Mouse (Mus musculus) forebrain, embryonic 14.5 days (tissue): ENCODE data around the gene Ablim1. TPM values are rescaled to one million over a fixed set of nuclear protein-coding genes. Genes with fewer than 3 reads are reported as not detected.

Source experiments
- ATAC-seq: fragments of 200-750 bp; cut with Nextera tagmentation; 2 replicates; pipeline ENCODE4 v1.8.0; 2017; ENCODE audit warnings: mild to moderate bottlenecking, moderate library complexity
- DNase-seq: peaks from one replicate; pipeline ENCODE4 v3.0.0-alpha.2; 2015; ENCODE audit warnings: low spot score
- H3K27ac ChIP-seq: fragments of 300-500 bp; sonication (generic); 2 replicates; pipeline ENCODE4 v1.5.1; 2014; ENCODE audit warnings: low read depth, mild to moderate bottlenecking, control low read depth, low read length, moderate library complexity
- H3K27me3 ChIP-seq: fragments of 300-500 bp; sonication (generic); replicated peaks from 2 replicates; pipeline ENCODE4 v1.6.1; 2014; ENCODE audit warnings: low read length, control low read depth, mixed read lengths; ENCODE audit not compliant: control insufficient read depth, insufficient read depth
- H3K36me3 ChIP-seq: fragments of 300-500 bp; sonication (generic); 2 replicates; pipeline ENCODE4 v1.6.1; 2014; ENCODE audit warnings: low read length, control low read depth; ENCODE audit not compliant: control insufficient read depth, insufficient read depth
- H3K4me1 ChIP-seq: fragments of 300-500 bp; sonication (generic); 2 replicates; pipeline ENCODE4 v1.6.1; 2014; ENCODE audit warnings: antibody characterized with exemption, low read length, control low read depth; ENCODE audit not compliant: control insufficient read depth, insufficient read depth
- H3K4me2 ChIP-seq: fragments of 300-500 bp; sonication (generic); 2 replicates; pipeline ENCODE4 v1.6.1; 2014; ENCODE audit warnings: mild to moderate bottlenecking, control low read depth, low read length
- H3K4me3 ChIP-seq: fragments of 300-500 bp; sonication (generic); 2 replicates; pipeline ENCODE4 v1.5.1; 2014; ENCODE audit warnings: low read depth, low read length, control low read depth
- H3K9ac ChIP-seq: fragments of 300-500 bp; sonication (generic); 2 replicates; pipeline ENCODE4 v1.6.1; 2014; ENCODE audit warnings: mild to moderate bottlenecking, low read length, control low read depth, moderate library complexity
- H3K9me3 ChIP-seq: fragments of 300-500 bp; sonication (generic); replicated peaks from 2 replicates; pipeline ENCODE4 v1.6.1; 2016; ENCODE audit warnings: low read length, control low read depth, mixed read lengths; ENCODE audit not compliant: control insufficient read depth
- WGBS: fragments of 180-500 bp; shearing (Covaris S2); extraction: QIAGEN DNeasy Blood & Tissue Kit; methylation state at CpG from one replicate; pipeline ENCODE4 v1.1.7; 2014; 5-methylcytosine and 5-hydroxymethylcytosine counted together
- polyA plus RNA-seq: library from polyadenylated mRNA; unstranded; fragments of >200 nt; fragmentation: Nextera tagmentation; extraction: Ambion mirVana; gene quantifications from 2 replicates; pipeline ENCODE4 v1.2.1, GENCODE M21; 2014

Ablim1 gene
- polyA plus RNA-seq, 1 experiment from 2014 or later: 24.0 TPM

- WGBS: 74% methylated on average over 5 of the region's 5 CpGs
- ATAC-seq: no peak
- H3K4me2 ChIP-seq: no peak overlapping the region
- no peak overlapping the region for H3K9ac ChIP-seq
- no peak overlapping the region for H3K4me3 ChIP-seq
- no peaks in the 10 kb centered on the region for H3K9me3 ChIP-seq
- no peaks in the 10 kb centered on the region for H3K27me3 ChIP-seq
- H3K4me1 ChIP-seq: peaks cover 13% of the 10 kb centered on the region
- H3K36me3 ChIP-seq: no peaks in the 10 kb centered on the region
- DNase-seq: no peak
- H3K27ac ChIP-seq: no peak overlapping the region
Observed at GRCm38 (mm10) chr19:57267531-57267930, 47.2 kb downstream of the Ablim1 start.

GRCm38 (mm10) chr19:57266374-57267085, 48.2 kb downstream of the Ablim1 start:
- H3K27me3 ChIP-seq: no peaks in the 10 kb centered on the region
- DNase-seq (no peak), ATAC-seq (no peak)
- H3K27ac ChIP-seq: no peak overlapping the region
- 90% methylated on average over 10 of the region's 10 CpGs for whole genome bisulfite sequencing
- H3K36me3 ChIP-seq: no peaks in the 10 kb centered on the region
- no peak overlapping the region for H3K4me3 ChIP-seq
- no peak overlapping the region for H3K9ac ChIP-seq
- peaks cover 13% of the 10 kb centered on the region for H3K4me1 ChIP-seq
- H3K9me3 ChIP-seq: no peaks in the 10 kb centered on the region
- H3K4me2 ChIP-seq: no peak overlapping the region

- no peak overlapping the region for H3K27ac ChIP-seq
Observed at GRCm38 (mm10) chr19:57264296-57264947, 50.3 kb downstream of the Ablim1 start.

DNA sequence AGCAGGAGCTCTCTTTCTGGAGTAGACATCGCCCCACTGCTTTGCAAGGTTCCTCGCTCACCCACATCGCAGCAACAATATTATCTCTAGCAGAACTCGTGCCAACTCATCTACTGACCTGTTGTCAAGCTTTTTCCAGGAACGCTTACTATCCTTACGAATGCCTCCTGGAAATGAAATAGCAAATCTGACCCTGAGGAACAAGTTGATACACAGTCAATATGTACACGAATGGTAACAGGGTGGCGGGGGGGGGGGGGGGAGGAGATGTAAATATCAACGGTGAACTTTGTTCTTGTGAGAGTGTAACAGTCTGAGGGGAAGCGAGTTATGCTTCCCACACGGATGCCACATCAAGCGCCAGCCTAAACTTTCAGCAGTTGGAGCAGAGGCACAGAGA, 56.9 kb downstream of the Ablim1 start:
- 92% methylated on average over 12 of the region's 12 CpGs for WGBS
- no peak for ATAC-seq
- Histone ChIP-seq H3K27me3 (no peaks in the 10 kb centered on the region), H3K9me3 (no peaks in the 10 kb centered on the region), H3K4me2 (no peak overlapping the region), H3K36me3 (no peaks in the 10 kb centered on the region), H3K27ac (no peak overlapping the region), H3K4me1 (no peaks in the 10 kb centered on the region), H3K9ac (no peak overlapping the region), H3K4me3 (no peak overlapping the region)
- no peak for DNase-seq

More at GRCm38 (mm10) chr19:57264296-57264947, 50.3 kb downstream of the Ablim1 start:
- 45% methylated on average over 15 of the region's 15 CpGs for WGBS
- Histone ChIP-seq H3K4me3 (no peak overlapping the region), H3K4me2 (no peak overlapping the region), H3K27me3 (no peaks in the 10 kb centered on the region), H3K9ac (no peak overlapping the region), H3K36me3 (no peaks in the 10 kb centered on the region), H3K9me3 (no peaks in the 10 kb centered on the region), H3K4me1 (0 out of 2 replicates have a peak, but pooled peaks cover 3% of the 10 kb centered on the region)
- ATAC-seq: no peak
- DNase-seq: no peak

- no peak overlapping the region for H3K4me2 ChIP-seq
- H3K4me3 ChIP-seq: no peak overlapping the region
- H3K9ac ChIP-seq: no peak overlapping the region
- no peaks in the 10 kb centered on the region for H3K27me3 ChIP-seq
- no peaks in the 10 kb centered on the region for H3K36me3 ChIP-seq
- DNase-seq (no peak), ATAC-seq (no peak)
- H3K27ac ChIP-seq: no peak overlapping the region
- H3K4me1 ChIP-seq: no peaks in the 10 kb centered on the region
- 32% methylated on average over 9 of the region's 9 CpGs for WGBS
- no peaks in the 10 kb centered on the region for H3K9me3 ChIP-seq
Observed at GRCm38 (mm10) chr19:57256666-57257065, 58.1 kb downstream of the Ablim1 start.

- H3K9ac ChIP-seq: no peak overlapping the region
- H3K9me3 ChIP-seq: no peaks in the 10 kb centered on the region
- H3K27me3 ChIP-seq: no peaks in the 10 kb centered on the region
- no peak overlapping the region for H3K27ac ChIP-seq
- ATAC-seq (no peak), DNase-seq (no peak)
- H3K36me3 ChIP-seq: no peaks in the 10 kb centered on the region
- H3K4me1 ChIP-seq: no peaks in the 10 kb centered on the region
- no peak overlapping the region for H3K4me2 ChIP-seq
- 89% methylated on average over 8 of the region's 8 CpGs for WGBS
- no peak overlapping the region for H3K4me3 ChIP-seq
Observed at GRCm38 (mm10) chr19:57255157-57255556, 59.6 kb downstream of the Ablim1 start.

DNA sequence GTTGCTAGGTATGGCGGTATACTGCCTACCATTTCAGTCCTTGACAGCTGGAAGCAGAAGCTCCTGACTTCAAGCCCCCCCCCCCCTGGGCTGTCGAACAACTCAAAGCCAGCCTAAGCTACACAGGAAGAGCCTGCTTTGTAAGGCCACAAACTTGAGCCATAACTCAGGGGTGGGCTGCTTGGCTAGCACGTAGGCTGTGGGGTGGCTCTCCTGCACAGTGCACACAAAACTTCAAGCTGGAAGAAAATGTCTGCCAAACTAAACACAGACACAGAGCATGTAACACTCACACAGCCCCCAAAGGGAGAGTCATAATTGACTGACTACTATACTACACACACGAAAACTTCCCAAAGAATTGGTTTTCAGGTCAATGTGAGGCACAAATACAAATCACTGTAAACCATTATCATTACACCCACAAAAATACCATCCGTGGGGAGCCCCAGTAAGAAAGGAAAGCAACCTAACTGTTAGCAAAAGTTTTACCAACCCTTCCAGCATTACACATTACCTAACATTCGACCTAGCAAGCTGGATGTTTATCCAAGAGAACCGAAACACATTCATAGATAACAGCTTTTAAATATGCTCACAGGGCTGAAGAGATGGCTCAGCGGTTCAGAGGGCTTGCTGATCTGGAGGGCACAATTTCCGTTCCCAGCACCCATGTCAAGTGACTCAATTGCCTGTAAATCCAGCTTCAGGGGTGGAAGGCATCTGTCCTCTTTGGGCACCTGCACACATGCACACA, 61.8 kb downstream of the Ablim1 start:
- DNase-seq: no peak
- no peak for ATAC-seq
- H3K4me3 ChIP-seq: no peak overlapping the region
- no peak overlapping the region for H3K27ac ChIP-seq
- no peak overlapping the region for H3K4me2 ChIP-seq
- no peaks in the 10 kb centered on the region for H3K4me1 ChIP-seq
- H3K27me3 ChIP-seq: no peaks in the 10 kb centered on the region
- H3K9ac ChIP-seq: no peak overlapping the region
- H3K9me3 ChIP-seq: no peaks in the 10 kb centered on the region
- WGBS: 81% methylated on average over 9 of the region's 9 CpGs
- no peaks in the 10 kb centered on the region for H3K36me3 ChIP-seq

DNA sequence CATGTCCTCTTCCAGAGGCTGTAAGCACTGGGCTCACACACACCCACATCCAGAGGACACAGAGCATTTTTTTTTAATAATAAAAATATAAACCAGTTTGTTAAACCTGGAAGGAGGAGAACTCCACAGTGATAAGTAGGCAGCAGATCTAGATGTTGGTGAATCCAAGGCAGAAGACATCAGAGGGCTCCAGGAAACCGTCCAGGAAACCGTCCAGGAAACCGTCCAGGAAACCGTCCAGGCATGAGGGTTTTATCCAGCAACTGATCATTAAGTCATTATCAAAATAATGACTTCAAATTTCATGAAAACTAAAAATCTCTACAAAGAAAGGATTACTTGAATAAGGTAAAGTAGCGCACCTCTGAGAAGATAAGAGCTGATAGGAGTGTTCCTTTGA, 65.9 kb downstream of the Ablim1 start:
- H3K36me3 ChIP-seq: no peaks in the 10 kb centered on the region
- H3K4me2 ChIP-seq: no peak overlapping the region
- H3K4me3 ChIP-seq: no peak overlapping the region
- 84% methylated on average over 5 of the region's 5 CpGs for WGBS
- DNase-seq (no peak), ATAC-seq (no peak)
- H3K9me3 ChIP-seq: no peaks in the 10 kb centered on the region
- no peaks in the 10 kb centered on the region for H3K27me3 ChIP-seq
- no peak overlapping the region for H3K9ac ChIP-seq
- no peak overlapping the region for H3K27ac ChIP-seq
- H3K4me1 ChIP-seq: no peaks in the 10 kb centered on the region

DNA sequence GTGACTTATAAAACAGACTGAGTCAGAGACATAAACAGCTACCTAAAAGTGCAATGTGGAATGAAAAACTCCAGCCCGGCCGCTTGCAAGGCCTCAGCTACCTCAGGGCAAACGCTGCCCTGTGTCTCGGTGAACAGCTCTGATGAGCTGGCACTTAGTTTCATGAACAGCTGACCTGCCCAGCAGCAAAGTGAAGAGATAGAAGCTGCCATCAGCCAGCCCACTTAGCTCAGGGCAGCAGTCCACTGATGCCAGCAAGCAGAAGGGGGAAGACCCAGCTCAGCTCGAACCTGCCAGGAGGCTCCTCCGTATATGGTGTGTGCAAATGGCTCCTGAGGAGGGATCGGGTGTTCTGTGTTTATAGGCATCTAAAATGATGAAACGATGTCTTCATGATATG, 67.5 kb downstream of the Ablim1 start:
- no peak overlapping the region for H3K27ac ChIP-seq
- 85% methylated on average over 8 of the region's 8 CpGs for WGBS
- DNase-seq: no peak

More for the DNA sequence above, 67.5 kb downstream of the Ablim1 start:
- Histone ChIP-seq H3K9me3 (no peaks in the 10 kb centered on the region), H3K36me3 (no peaks in the 10 kb centered on the region), H3K4me3 (no peak overlapping the region), H3K9ac (no peak overlapping the region), H3K27me3 (no peaks in the 10 kb centered on the region), H3K4me1 (no peaks in the 10 kb centered on the region), H3K4me2 (no peak overlapping the region)
- no peak for ATAC-seq
